Mouse (Mus musculus) yolk sac, embryonic 10.5 days (tissue): ENCODE results near the gene Hmx3.

Experiments
- DNase-seq: peaks from one replicate; pipeline ENCODE4 v3.0.0-alpha.2; 2017; ENCODE audit warnings: low spot score

The Hmx3 gene

GRCm38 (mm10) chr7:131556541-131557271 lies 14.0 kb downstream of the Hmx3 start:
- DNase-seq, result peak; percentile 49

- DNase-seq, result no peak
Measured at GRCm38 (mm10) chr7:131557751-131558150, 15.1 kb downstream of the Hmx3 start.

- DNase-seq, result peak; percentile 95
Measured at GRCm38 (mm10) chr7:131559986-131560696, 17.5 kb downstream of the Hmx3 start, which contains the start of gene Bub3. Bub3 (plus strand) TSS chr7:131560222.

GRCm38 (mm10) chr7:131560697-131561042 lies 18.0 kb downstream of the Hmx3 start:
- no peak for DNase-seq

- DNase-seq, result no peak
Measured at GRCm38 (mm10) chr7:131575246-131575645, 32.6 kb downstream of the Hmx3 start.

GRCm38 (mm10) chr7:131582178-131582577 lies 39.5 kb downstream of the Hmx3 start:
- DNase-seq, result no peak

- DNase-seq, result no peak
Measured at GRCm38 (mm10) chr7:131585551-131585950, 42.9 kb downstream of the Hmx3 start.
